Mouse (Mus musculus) megakaryocyte, embryonic 14.5 days (primary cell): Measurements from ENCODE around the gene Maneal.

Experiments
- FLI1 ChIP-seq: IDR thresholded peaks from 2 replicates; pipeline ENCODE4 v1.6.1; 2012; ENCODE audit warnings: low read length, inconsistent platforms, mixed read lengths
- GATA1 ChIP-seq: IDR thresholded peaks from 3 replicates; pipeline ENCODE4 v1.6.1; 2012; ENCODE audit warnings: mixed read lengths, low read length, inconsistent platforms, borderline replicate concordance

DNA sequence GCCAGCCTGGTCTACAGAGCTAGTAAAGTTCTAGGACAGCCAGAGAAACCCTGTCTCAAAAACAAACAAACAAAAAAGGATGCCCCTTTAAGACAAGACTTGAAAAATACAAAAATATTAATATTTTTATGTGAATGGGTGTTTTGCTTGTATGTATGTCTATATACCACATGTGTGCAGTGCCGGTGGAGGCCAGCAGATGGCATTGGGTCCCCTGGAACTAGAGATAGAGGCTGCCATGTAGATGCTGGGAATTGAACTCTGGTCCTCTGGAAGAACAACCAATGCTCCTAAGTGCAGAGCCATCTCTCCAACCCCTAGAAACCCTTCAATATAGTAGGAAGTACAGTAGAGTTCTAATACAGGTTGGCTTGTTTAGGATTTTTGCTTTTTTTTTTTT lies 21.0 kb downstream of the Maneal start:
- TF ChIP-seq FLI1: no peak
- no peak for TF ChIP-seq GATA1
